Mouse (Mus musculus) CH12.LX (cell line): ENCODE measurements at regions not wholly inside any gene's neighbourhood (a gene's known extent, or its start where the extent isn't known, plus 50 kb on each side); places are given as distances from the start of the nearest gene placed in this dataset.

Experiments
- DNase-seq: peaks from one replicate; pipeline ENCODE4 v3.0.0-alpha.2; 2013; ENCODE audit errors: extremely low read depth
- H3K27ac ChIP-seq: 2 replicates; pipeline ENCODE4 v1.5.1; 2012; ENCODE audit warnings: low read depth, mild to moderate bottlenecking, control low read depth, moderate library complexity; ENCODE audit not compliant: insufficient read depth
- H3K27me3 ChIP-seq: replicated peaks from 2 replicates; pipeline ENCODE3; 2012; ENCODE audit warnings: inconsistent platforms
- H3K36me3 ChIP-seq, 2 experiments: replicated peaks in 1 of 2; 2 replicates each; pipeline versions ENCODE3 to v1.6.1; 2012; ENCODE audit warnings: inconsistent platforms in 1 of 2, low read length in 1 of 2, mild to moderate bottlenecking in 1 of 2, mixed read lengths in 1 of 2, moderate library complexity in 1 of 2; ENCODE audit not compliant: control insufficient read depth in 1 of 2, insufficient read depth in 1 of 2
- H3K4me1 ChIP-seq, 2 experiments: 2 replicates each; pipeline ENCODE4 v1.6.1; 2012; ENCODE audit warnings: inconsistent platforms in 1 of 2, moderate library complexity in 1 of 2; ENCODE audit not compliant: insufficient read depth in 2 of 2, control insufficient read depth in 1 of 2
- H3K4me2 ChIP-seq: 2 replicates; pipeline ENCODE4 v1.6.1; 2012; ENCODE audit warnings: low read depth, mild to moderate bottlenecking, control low read depth; ENCODE audit not compliant: poor library complexity, insufficient read depth, severe bottlenecking
- H3K4me3 ChIP-seq, 3 experiments: fragments of 150-350 bp in 1 of 3; sonication (generic) in 1 of 3; replicated peaks in 1 of 3; 2 replicates each; pipeline versions ENCODE3 to v1.5.1; 2011 to 2012; ENCODE audit warnings: low read depth in 2 of 3, low read length in 2 of 3, mild to moderate bottlenecking in 2 of 3, moderate library complexity in 2 of 3, control low read depth in 1 of 3, improper control_type of control experiment in 1 of 3, inconsistent platforms in 1 of 3, mixed read lengths in 1 of 3; ENCODE audit not compliant: poor library complexity in 1 of 3
- H3K79me2 ChIP-seq: replicated peaks from 2 replicates; pipeline ENCODE4 v1.6.1; 2012; ENCODE audit warnings: mild to moderate bottlenecking, moderate library complexity; ENCODE audit not compliant: control insufficient read depth, poor library complexity, insufficient read depth, severe bottlenecking; ENCODE audit errors: extremely low read depth
- H3K9ac ChIP-seq: 2 replicates; pipeline ENCODE4 v1.6.1; 2012; ENCODE audit warnings: low read depth, mild to moderate bottlenecking, control low read depth, moderate library complexity; ENCODE audit not compliant: insufficient read depth
- H3K9me3 ChIP-seq: replicated peaks from 2 replicates; pipeline ENCODE3; 2012; ENCODE audit warnings: low read length, inconsistent platforms, mixed read lengths
- BHLHE40 ChIP-seq: IDR thresholded peaks from 2 replicates; pipeline ENCODE4 v1.6.1; 2011; ENCODE audit warnings: mild to moderate bottlenecking, low read depth, low read length, improper control_type of control experiment
- CHD1 ChIP-seq: IDR thresholded peaks from 2 replicates; pipeline ENCODE4 v1.6.1; 2012; ENCODE audit warnings: low read depth, low read length, improper control_type of control experiment, inconsistent platforms
- CHD2 ChIP-seq: IDR thresholded peaks from 2 replicates; pipeline ENCODE4 v1.6.1; 2011; ENCODE audit warnings: low read length, improper control_type of control experiment
- CTCF ChIP-seq, 2 experiments: IDR thresholded peaks in 1 of 2; conservative IDR thresholded peaks in 1 of 2; 2 replicates each; pipeline ENCODE4 v1.5.1; 2011 to 2012; ENCODE audit warnings: low read depth in 2 of 2, low read length in 2 of 2, improper control_type of control experiment in 1 of 2, inconsistent platforms in 1 of 2, mild to moderate bottlenecking in 1 of 2, moderate library complexity in 1 of 2
- E2F4 ChIP-seq: IDR thresholded peaks from 2 replicates; pipeline ENCODE4 v1.6.1; 2011; ENCODE audit warnings: low read depth, low read length, improper control_type of control experiment; ENCODE audit not compliant: insufficient replicate concordance
- ELF1 ChIP-seq: IDR thresholded peaks from 2 replicates; pipeline ENCODE4 v1.6.1; 2014; ENCODE audit warnings: low read depth, mild to moderate bottlenecking, inconsistent platforms, low read length, improper control_type of control experiment
- EP300 ChIP-seq: IDR thresholded peaks from 2 replicates; pipeline ENCODE4 v1.6.1; 2011; ENCODE audit warnings: low read length, improper control_type of control experiment
- ETS1 ChIP-seq: conservative IDR thresholded peaks from 2 replicates; pipeline ENCODE4 v1.6.1; 2012; ENCODE audit warnings: low read depth, mild to moderate bottlenecking, inconsistent platforms, low read length, improper control_type of control experiment, moderate library complexity
- GABPA ChIP-seq: IDR thresholded peaks from 2 replicates; pipeline ENCODE4 v1.6.1; 2012; ENCODE audit warnings: low read depth, low read length, improper control_type of control experiment, inconsistent platforms; ENCODE audit not compliant: insufficient replicate concordance
- HCFC1 ChIP-seq: IDR thresholded peaks from 2 replicates; pipeline ENCODE4 v1.6.1; 2012; ENCODE audit warnings: low read depth, mild to moderate bottlenecking, inconsistent platforms, low read length, improper control_type of control experiment
- JUND ChIP-seq: conservative IDR thresholded peaks from 2 replicates; pipeline ENCODE4 v1.6.1; 2011; ENCODE audit warnings: low read depth, low read length, improper control_type of control experiment
- MAZ ChIP-seq: IDR thresholded peaks from 2 replicates; pipeline ENCODE4 v1.6.1; 2012; ENCODE audit warnings: low read depth, mild to moderate bottlenecking, inconsistent platforms, low read length, improper control_type of control experiment, moderate library complexity
- MEF2A ChIP-seq: IDR thresholded peaks from 2 replicates; pipeline ENCODE4 v1.6.1; 2014; ENCODE audit warnings: low read depth, mild to moderate bottlenecking, inconsistent platforms, low read length, improper control_type of control experiment, borderline replicate concordance
- MYC ChIP-seq: IDR thresholded peaks from 2 replicates; pipeline ENCODE4 v1.6.1; 2011; ENCODE audit warnings: low read depth, mild to moderate bottlenecking, improper control_type of control experiment, low read length
- NELFE ChIP-seq: IDR thresholded peaks from 2 replicates; pipeline ENCODE4 v1.6.1; 2011; ENCODE audit warnings: low read depth, low read length, improper control_type of control experiment
- PAX5 ChIP-seq: IDR thresholded peaks from 2 replicates; pipeline ENCODE4 v1.6.1; 2012; ENCODE audit warnings: low read length, inconsistent platforms, mixed read lengths
- POLR2A ChIP-seq: IDR thresholded peaks from 2 replicates; pipeline ENCODE4 v1.6.1; 2011; ENCODE audit warnings: low read depth, mild to moderate bottlenecking, improper control_type of control experiment, low read length
- POLR2AphosphoS2 ChIP-seq: IDR thresholded peaks from 2 replicates; pipeline ENCODE4 v1.6.1; 2011; ENCODE audit warnings: low read depth, low read length, improper control_type of control experiment
- RAD21 ChIP-seq: IDR thresholded peaks from 2 replicates; pipeline ENCODE4 v1.6.1; 2011; ENCODE audit warnings: low read depth, mild to moderate bottlenecking, low read length, improper control_type of control experiment, moderate library complexity
- RCOR1 ChIP-seq: conservative IDR thresholded peaks from 2 replicates; pipeline ENCODE4 v1.6.1; 2012; ENCODE audit warnings: low read depth, mild to moderate bottlenecking, inconsistent platforms, low read length, improper control_type of control experiment
- TBP ChIP-seq: conservative IDR thresholded peaks from 2 replicates; pipeline ENCODE4 v1.6.1; 2011; ENCODE audit warnings: low read depth, low read length, improper control_type of control experiment
- TCF12 ChIP-seq: IDR thresholded peaks from 2 replicates; pipeline ENCODE4 v1.6.1; 2014; ENCODE audit warnings: low read depth, mild to moderate bottlenecking, inconsistent platforms, low read length, improper control_type of control experiment
- USF1 ChIP-seq: IDR thresholded peaks from 2 replicates; pipeline ENCODE4 v1.6.1; 2014; ENCODE audit warnings: low read depth, mild to moderate bottlenecking, inconsistent platforms, low read length, improper control_type of control experiment
- USF2 ChIP-seq: conservative IDR thresholded peaks from 2 replicates; pipeline ENCODE4 v1.6.1; 2011; ENCODE audit warnings: low read depth, low read length, improper control_type of control experiment
- ZKSCAN1 ChIP-seq: IDR thresholded peaks from 2 replicates; pipeline ENCODE4 v1.6.1; 2012; ENCODE audit warnings: low read depth, inconsistent platforms, low read length, improper control_type of control experiment, borderline replicate concordance
- dilution Hi-C: fragments of 300-500 bp; cut with MboI; formaldehyde crosslinking; loops from 2 replicates; pipeline ENCODE4 v1.14.3; 2020; ENCODE audit warnings: low sequenced_read_pairs; ENCODE audit not compliant: extremely low pct_unique_long_range_greater_than_20kb, extremely low pct_ligation_motif_present
- in situ Hi-C: fragments of 300-500 bp; cut with MboI; formaldehyde crosslinking; loops from 3 replicates; pipeline ENCODE4 v1.14.3; 2019; ENCODE audit warnings: low sequenced_read_pairs, low pct_ligation_motif_present, low pct_unique_long_range_greater_than_20kb, mixed read lengths

DNA sequence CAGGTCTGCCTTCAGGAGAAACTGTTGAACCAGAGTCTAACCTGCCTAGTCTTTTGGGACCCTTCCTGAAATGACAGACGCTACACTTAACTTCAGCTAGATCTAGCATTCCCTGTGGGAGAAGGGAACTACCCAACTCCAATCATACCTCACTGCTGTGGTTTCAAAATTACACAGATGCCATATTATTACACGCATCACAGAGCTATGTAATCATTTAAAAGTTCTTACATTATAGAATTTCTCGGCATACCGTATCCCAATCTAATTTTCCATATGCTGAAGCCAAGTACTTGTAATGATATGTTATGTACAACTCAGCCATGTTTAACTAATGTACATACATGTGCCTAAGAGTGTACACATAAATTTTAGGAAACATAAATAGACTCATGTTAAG is 128.9 kb upstream of the Pik3r1 start:
- TF ChIP-seq MAZ: no peak
- TF ChIP-seq JUND: no peak
- no peak for TF ChIP-seq E2F4
- no peak for TF ChIP-seq ZKSCAN1
- TF ChIP-seq EP300: no peak
- no peak for TF ChIP-seq RAD21
- no peak for TF ChIP-seq CHD1
- TF ChIP-seq CTCF (conservative IDR thresholded peaks at IDR 0.05 in 1 of 2, IDR thresholded peaks at IDR 0.05 in 1 of 2; ENCODE audit: low read depth in 2 of 2, low read length in 2 of 2): no peak
- no peak for TF ChIP-seq NELFE
- TF ChIP-seq ELF1: no peak
- no peak for TF ChIP-seq PAX5
- Histone ChIP-seq H3K4me3 (no peak overlapping the region), H3K36me3 (no peaks in the 10 kb centered on the region), H3K79me2 (no peaks in the 10 kb centered on the region), H3K27ac (no peak overlapping the region), H3K4me1 (no peaks in the 10 kb centered on the region), H3K27me3 (no peaks in the 10 kb centered on the region), H3K9ac (no peak overlapping the region), H3K9me3 (no peaks in the 10 kb centered on the region), H3K4me2 (no peak overlapping the region)
- DNase-seq: no peak
- dilution Hi-C loops: no loop called here
- in situ Hi-C loops: no loop called here

GRCm38 (mm10) chr13:101902213-101902612 is 134.2 kb upstream of the Pik3r1 start:
- in situ Hi-C loops (no loop called here), dilution Hi-C loops (no loop called here)
- Histone ChIP-seq H3K79me2 (no peaks in the 10 kb centered on the region), H3K27ac (no peak overlapping the region), H3K36me3 (no peaks in the 10 kb centered on the region), H3K4me3 (no peak overlapping the region), H3K9ac (no peak overlapping the region), H3K4me1 (no peaks in the 10 kb centered on the region; a peak in 1 of 4 replicates), H3K9me3 (no peaks in the 10 kb centered on the region), H3K27me3 (no peaks in the 10 kb centered on the region), H3K4me2 (no peak overlapping the region)
- no peak for TF ChIP-seq ETS1
- TF ChIP-seq USF2: no peak
- TF ChIP-seq POLR2A: no peak
- TF ChIP-seq MYC: no peak
- TF ChIP-seq USF1: no peak
- no peak for TF ChIP-seq ELF1
- TF ChIP-seq GABPA: no peak
- TF ChIP-seq EP300: no peak
- no peak for TF ChIP-seq E2F4
- no peak for TF ChIP-seq RCOR1
- no peak for TF ChIP-seq CHD2
- TF ChIP-seq BHLHE40: no peak
- no peak for TF ChIP-seq TBP
- TF ChIP-seq NELFE: no peak
- TF ChIP-seq MEF2A: no peak
- TF ChIP-seq TCF12: no peak
- no peak for TF ChIP-seq CHD1
- TF ChIP-seq HCFC1: no peak
- no peak for TF ChIP-seq POLR2AphosphoS2
- DNase-seq: no peak
